Mouse (Mus musculus) liver, embryonic 11.5 days (tissue): ENCODE results near the gene Dcaf8. TPM values are rescaled to one million over a fixed set of nuclear protein-coding genes. Genes with fewer than 3 reads are reported as not detected.

Experiments
- ATAC-seq: fragments of 200-750 bp; cut with Nextera tagmentation; replicated peaks from 2 replicates; pipeline ENCODE4 v1.8.0; 2017; ENCODE audit warnings: moderate number of reproducible peaks, mild to moderate bottlenecking, moderate TSS enrichment, moderate library complexity; ENCODE audit not compliant: low FRiP score
- DNase-seq: peaks from one replicate; pipeline ENCODE4 v3.0.0-alpha.2; 2017; ENCODE audit warnings: low spot score
- H3K27ac ChIP-seq: fragments of 300-500 bp; sonication (generic); 2 replicates; pipeline ENCODE4 v1.5.1; 2014; ENCODE audit warnings: mild to moderate bottlenecking, low read depth, low read length, control low read depth
- H3K27me3 ChIP-seq: fragments of 300-500 bp; sonication (generic); replicated peaks from 2 replicates; pipeline ENCODE4 v1.6.1; 2014; ENCODE audit warnings: low read length, mixed read lengths; ENCODE audit not compliant: control insufficient read depth, insufficient read depth
- H3K36me3 ChIP-seq: fragments of 300-500 bp; sonication (generic); 2 replicates; pipeline ENCODE4 v1.6.1; 2014; ENCODE audit warnings: mild to moderate bottlenecking, low read length, moderate library complexity, mixed read lengths; ENCODE audit not compliant: control insufficient read depth, insufficient read depth
- H3K4me1 ChIP-seq: fragments of 300-500 bp; sonication (generic); replicated peaks from 2 replicates; pipeline ENCODE4 v1.6.1; 2014; ENCODE audit warnings: low read length, mixed read lengths; ENCODE audit not compliant: control insufficient read depth, insufficient read depth
- H3K4me2 ChIP-seq: fragments of 300-500 bp; sonication (generic); 2 replicates; pipeline ENCODE4 v1.6.1; 2014; ENCODE audit warnings: mild to moderate bottlenecking, control low read depth, moderate library complexity
- H3K4me3 ChIP-seq: fragments of 300-500 bp; sonication (generic); 2 replicates; pipeline ENCODE4 v1.5.1; 2014; ENCODE audit warnings: low read depth, low read length, control low read depth
- H3K9ac ChIP-seq: fragments of 300-500 bp; sonication (generic); 2 replicates; pipeline ENCODE4 v1.6.1; 2014; ENCODE audit warnings: low read depth, low read length, control low read depth
- H3K9me3 ChIP-seq: fragments of 300-500 bp; sonication (generic); 2 replicates; pipeline ENCODE4 v1.6.1; 2016; ENCODE audit warnings: low read length, inconsistent platforms, mixed read lengths; ENCODE audit not compliant: control insufficient read depth
- WGBS: fragments of 180-500 bp; shearing (Covaris S2); extraction: QIAGEN DNeasy Blood & Tissue Kit; methylation state at CpG from one replicate; pipeline ENCODE4 v1.1.7; 2014; 5-methylcytosine and 5-hydroxymethylcytosine counted together
- polyA plus RNA-seq: library from polyadenylated mRNA; unstranded; fragments of >200 nt; fragmentation: Nextera tagmentation; extraction: Ambion mirVana; gene quantifications from 2 replicates; pipeline ENCODE4 v1.2.1, GENCODE M21; 2014

The Dcaf8 gene
- polyA plus RNA-seq, 1 experiment from 2014 or later, result 89.2 TPM

DNA sequence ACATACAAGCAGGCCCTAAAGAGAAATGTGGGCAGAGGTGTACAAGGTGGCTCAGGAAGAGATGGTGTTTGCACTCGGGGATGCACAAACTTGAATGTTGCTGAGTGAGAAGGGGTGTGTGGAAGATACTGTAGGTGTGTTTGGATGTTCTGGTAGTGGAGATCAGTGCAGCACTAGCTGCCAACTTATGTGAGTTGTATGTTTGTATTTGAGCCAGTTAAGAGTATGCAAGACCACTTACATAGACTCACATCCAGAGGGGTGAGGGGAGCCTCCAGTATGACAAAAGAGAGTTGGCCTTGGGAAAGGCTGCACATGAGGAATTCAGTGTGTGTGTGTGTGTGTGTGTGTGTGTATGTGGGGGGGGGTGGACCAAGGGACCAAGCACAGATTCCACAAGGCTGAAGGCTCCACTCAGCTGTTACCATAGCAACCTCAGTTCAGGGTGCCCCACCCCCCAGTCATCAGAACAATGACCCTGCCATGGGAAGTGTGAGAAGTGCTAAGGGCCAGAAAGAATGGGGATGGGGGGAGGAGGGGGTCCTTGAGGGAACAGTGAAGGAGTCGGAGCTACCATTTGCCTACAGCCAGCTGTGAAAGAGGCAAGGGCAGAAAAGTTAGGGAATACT is 55.1 kb downstream of the Dcaf8 start:
- H3K9me3 ChIP-seq, result no peaks in the 10 kb centered on the region
- no peak overlapping the region for H3K4me2 ChIP-seq
- H3K4me1 ChIP-seq, result peaks cover 33% of the 10 kb centered on the region
- DNase-seq, result no peak
- 47% methylated on average over 2 of the region's 2 CpGs for WGBS
- H3K27me3 ChIP-seq, result no peaks in the 10 kb centered on the region
- peak overlapping the region; percentile 61 for H3K27ac ChIP-seq
- peak overlapping the region; percentile 30; the same call in 1 of the 2 replicates for H3K9ac ChIP-seq
- no peak overlapping the region for H3K4me3 ChIP-seq
- no peak for ATAC-seq
- peaks cover 12% of the 10 kb centered on the region; the same call in 1 of the 2 replicates for H3K36me3 ChIP-seq

DNA sequence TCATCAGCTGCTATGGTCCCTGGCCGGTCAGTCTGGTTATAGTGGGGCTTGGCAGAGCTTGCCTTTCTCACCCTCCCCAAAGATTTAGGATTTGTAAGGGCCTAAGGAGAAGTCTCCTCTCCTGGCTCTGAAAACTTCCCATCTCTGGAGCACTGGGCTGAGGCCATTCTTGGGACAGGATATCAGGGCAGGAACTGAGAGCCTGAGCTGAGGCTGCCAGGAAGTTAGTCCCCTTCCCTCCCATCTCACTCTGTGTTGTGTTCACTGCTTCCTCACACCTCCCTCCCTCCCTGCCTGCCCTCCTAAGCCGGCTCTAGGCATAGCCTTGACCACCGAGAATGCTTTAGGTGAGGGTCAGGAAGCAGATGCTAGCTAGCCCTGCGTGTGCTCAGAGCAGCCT is 55.7 kb downstream of the Dcaf8 start:
- no peak overlapping the region for H3K4me2 ChIP-seq
- peak overlapping the region; percentile 30; the same call in 1 of the 2 replicates for H3K9ac ChIP-seq
- H3K27me3 ChIP-seq, result no peaks in the 10 kb centered on the region
- DNase-seq (no peak), ATAC-seq (no peak)
- no peak overlapping the region for H3K4me3 ChIP-seq
- H3K27ac ChIP-seq, result peak overlapping the region; percentile 61
- no peaks in the 10 kb centered on the region for H3K9me3 ChIP-seq
- H3K36me3 ChIP-seq, result peaks cover 7% of the 10 kb centered on the region; the same call in 1 of the 2 replicates
- H3K4me1 ChIP-seq, result peaks cover 33% of the 10 kb centered on the region
- WGBS, result 23% methylated on average over 4 of the region's 4 CpGs

DNA sequence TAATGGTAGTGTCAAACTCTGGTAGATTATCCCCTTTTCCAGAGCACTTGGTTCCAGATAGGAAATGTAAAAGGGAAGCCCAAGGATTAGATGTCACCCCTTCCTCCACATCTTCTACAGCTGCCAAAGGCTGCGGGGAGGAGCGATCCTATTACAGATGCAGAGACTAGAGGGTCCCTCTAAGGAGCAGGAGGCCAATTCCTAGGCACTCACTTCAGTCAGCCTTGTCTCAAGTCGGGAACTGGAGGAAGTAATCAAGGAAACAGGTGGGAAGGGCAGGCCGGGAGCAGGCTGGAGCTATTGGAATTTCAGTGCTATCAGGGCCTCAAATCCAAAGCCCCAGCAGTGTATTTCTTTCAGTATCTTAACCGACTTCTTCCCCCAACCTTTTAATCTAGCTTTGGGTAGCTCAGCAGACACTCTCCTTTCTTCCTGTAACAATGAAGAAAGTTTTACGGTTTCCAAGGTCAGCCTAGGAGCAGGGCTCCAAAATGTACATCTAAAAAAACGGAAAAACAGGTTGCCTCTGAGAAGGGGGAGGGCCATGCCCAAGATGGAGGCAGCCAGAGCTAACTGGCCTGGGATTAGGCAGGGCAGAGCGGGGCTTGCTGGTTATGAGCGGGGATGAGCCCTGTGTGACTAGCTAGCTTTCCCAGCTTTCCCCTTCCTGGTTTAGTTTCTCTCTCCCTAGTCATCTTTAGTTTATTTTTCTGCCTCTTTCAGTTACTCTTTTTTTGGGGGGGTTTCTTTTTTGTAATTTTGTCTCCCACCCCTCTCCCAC is 56.3 kb downstream of the Dcaf8 start:
- peak overlapping the region; percentile 61 for H3K27ac ChIP-seq
- peak overlapping the region; percentile 17; the same call in 1 of the 2 replicates for H3K4me2 ChIP-seq
- H3K36me3 ChIP-seq, result peaks cover 4% of the 10 kb centered on the region; the same call in 1 of the 2 replicates
- DNase-seq (no peak), ATAC-seq (no peak)
- H3K9me3 ChIP-seq, result no peaks in the 10 kb centered on the region
- H3K4me3 ChIP-seq, result no peak overlapping the region
- WGBS, result 36% methylated on average over 9 of the region's 9 CpGs
- H3K9ac ChIP-seq, result no peak overlapping the region
- no peaks in the 10 kb centered on the region for H3K27me3 ChIP-seq
- peaks cover 33% of the 10 kb centered on the region for H3K4me1 ChIP-seq

DNA sequence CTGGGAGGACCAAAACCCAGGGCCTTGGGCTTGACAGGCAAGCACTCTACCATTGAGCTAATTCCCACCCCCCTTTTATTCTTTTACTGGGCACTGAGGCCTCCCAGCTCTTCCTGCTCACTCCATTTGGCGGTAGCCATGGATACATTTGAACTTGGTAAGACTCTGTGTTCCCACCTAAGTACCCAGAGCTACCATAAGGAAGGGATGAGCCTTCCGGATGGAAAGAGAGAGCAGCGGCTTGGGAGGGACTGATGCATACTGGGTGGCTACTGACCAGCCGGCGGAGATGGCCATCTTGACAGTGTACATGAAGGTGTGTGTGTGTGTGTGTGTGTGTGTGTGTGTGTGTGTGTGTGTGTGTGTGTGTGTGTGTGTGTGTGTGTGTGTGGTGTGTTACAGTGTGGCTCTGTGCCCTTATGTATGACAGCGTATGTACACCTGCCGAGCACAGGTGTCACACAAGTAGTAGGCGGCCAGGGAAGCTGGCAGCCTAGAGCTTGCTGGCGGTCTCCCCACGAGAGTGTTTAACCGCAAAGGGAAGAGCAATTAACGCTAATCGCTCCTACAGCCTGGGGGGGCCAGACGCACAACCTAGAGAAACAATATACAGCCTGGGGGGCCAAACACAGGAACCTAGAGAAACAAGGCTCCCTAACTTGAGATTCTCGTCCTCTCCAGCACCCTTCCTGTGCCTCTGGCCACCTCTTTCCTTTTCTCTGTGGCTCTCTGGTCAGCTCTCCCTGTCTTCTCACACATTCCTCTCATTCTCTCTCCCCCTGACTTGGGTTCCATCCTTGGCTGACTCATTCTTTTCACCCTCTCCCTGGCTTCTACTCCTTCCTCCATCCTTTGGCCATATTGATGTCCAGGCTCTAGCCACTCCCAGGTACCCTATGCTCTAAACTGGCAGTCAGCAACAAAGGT is 57.2 kb downstream of the Dcaf8 start:
- H3K4me3 ChIP-seq, result peak overlapping the region; percentile 61; the same call in 1 of the 2 replicates
- 63% methylated on average over 15 of the region's 15 CpGs for WGBS
- no peak for DNase-seq
- H3K27me3 ChIP-seq, result no peaks in the 10 kb centered on the region
- H3K36me3 ChIP-seq, result peaks cover 2% of the 10 kb centered on the region; the same call in 1 of the 2 replicates
- no peak for ATAC-seq
- no peak overlapping the region for H3K9ac ChIP-seq
- peak overlapping the region; percentile 78 for H3K4me2 ChIP-seq
- H3K27ac ChIP-seq, result no peak overlapping the region
- no peaks in the 10 kb centered on the region for H3K9me3 ChIP-seq
- peaks cover 33% of the 10 kb centered on the region for H3K4me1 ChIP-seq

DNA sequence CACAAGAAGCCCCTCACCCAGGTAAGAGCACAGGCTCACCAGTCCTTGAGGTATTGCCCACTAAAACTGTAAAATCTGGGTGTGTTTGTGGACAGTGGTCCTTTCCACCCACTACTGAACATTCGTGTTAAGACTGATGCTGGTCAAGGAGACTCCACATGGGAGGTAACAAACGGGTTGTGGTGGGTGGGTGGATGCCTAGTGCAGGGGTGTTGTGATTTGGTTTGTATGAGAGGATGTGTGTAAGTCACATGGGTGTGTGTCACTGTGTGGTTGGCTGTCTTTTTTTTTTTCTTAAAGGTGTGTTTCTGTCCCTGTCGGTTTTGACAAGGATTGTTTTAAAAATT is 57.8 kb downstream of the Dcaf8 start:
- peaks cover 33% of the 10 kb centered on the region for H3K4me1 ChIP-seq
- H3K9me3 ChIP-seq, result no peaks in the 10 kb centered on the region
- H3K9ac ChIP-seq, result peak overlapping the region; percentile 71; the same call in 1 of the 2 replicates
- H3K36me3 ChIP-seq, result no peaks in the 10 kb centered on the region; the same call in 1 of the 2 replicates
- peak overlapping the region; percentile 78 for H3K4me2 ChIP-seq
- H3K4me3 ChIP-seq, result peak overlapping the region; percentile 61
- no peaks in the 10 kb centered on the region for H3K27me3 ChIP-seq
- ATAC-seq (no peak), DNase-seq (no peak)
- 21% methylated on average over 3 of the region's 3 CpGs for WGBS
- H3K27ac ChIP-seq, result no peak overlapping the region

DNA sequence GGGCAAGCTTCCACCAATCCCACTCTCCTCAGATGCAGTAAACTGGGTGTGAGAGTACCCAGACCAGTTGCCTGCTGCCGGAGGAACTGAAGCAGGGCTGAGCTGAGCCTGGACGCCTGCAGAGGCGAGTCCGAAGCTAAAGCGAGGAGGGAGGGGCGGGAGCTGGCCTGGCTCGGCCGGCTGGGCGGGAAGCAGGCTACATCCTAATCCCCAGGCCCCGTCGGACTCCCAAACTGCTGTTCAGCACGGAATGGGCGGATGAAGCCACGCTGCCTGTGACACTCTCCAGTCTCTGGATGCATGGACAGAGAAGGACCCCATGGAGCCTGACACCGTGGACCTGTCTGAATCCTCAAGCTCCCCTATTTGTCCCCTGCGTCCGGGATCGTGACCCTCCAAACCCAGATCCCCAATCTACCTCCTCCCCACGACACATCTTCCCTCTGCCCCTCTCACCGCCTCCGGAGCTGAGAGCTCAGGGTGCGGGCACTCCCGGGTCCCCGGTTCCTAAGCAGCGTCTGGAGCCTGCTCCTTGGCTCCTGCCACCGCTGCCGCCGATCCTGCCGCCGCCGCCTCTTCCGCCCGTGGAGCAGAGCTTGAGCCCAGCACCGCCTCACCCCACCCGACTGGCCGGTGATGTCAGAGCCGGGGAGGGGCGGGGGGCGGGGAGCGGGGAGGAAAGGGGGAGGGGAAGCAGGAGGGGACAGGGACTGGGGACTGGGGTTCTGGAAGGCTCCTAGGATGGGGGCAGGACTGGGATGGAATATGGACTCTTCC is 58.4 kb downstream of the Dcaf8 start, which contains the start of gene Pea15a:
TSS of gene Pea15a (minus strand) at position 664 of the 777 bp plus-strand sequence.
- DNase-seq (peak; percentile 81), ATAC-seq (peak; percentile 72)
- Histone ChIP-seq H3K36me3 (no peaks in the 10 kb centered on the region; the same call in 1 of the 2 replicates), H3K4me3 (peak within 1 kb of the TSS; percentile 61), H3K4me1 (peaks cover 33% of the 10 kb centered on the region), H3K27ac (peak within 1 kb of the TSS; percentile 62), H3K9ac (peak within 1 kb of the TSS; percentile 71), H3K27me3 (no peaks in the 10 kb centered on the region), H3K9me3 (no peaks in the 10 kb centered on the region), H3K4me2 (peak within 1 kb of the TSS; percentile 78)
- WGBS, result 1% methylated on average over 39 of the region's 40 CpGs

DNA sequence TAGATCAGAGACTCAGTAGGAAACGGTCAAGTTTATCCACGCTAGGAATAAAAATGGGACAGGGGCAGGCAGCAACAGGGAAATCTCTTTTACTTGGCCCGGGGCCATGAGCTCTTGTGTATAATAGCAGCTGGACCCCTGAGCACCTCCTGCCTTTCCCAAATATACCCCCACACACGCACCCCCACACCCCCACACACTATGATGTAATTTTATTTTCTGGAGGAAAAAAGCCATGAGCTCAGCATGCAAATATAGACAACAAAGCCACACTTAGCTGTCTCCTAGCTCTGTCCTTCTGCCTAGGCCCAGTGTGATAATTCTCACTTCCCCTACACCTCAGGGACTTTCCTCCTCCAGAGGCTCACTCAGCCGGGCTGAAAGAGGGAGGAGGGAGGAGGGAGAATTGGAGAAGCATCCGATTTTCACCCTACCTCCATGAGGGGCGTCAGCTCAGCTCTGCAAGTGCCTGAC is 59.3 kb downstream of the Dcaf8 start:
- H3K9me3 ChIP-seq, result no peaks in the 10 kb centered on the region
- no peak overlapping the region for H3K27ac ChIP-seq
- peaks cover 30% of the 10 kb centered on the region for H3K4me1 ChIP-seq
- DNase-seq (no peak), ATAC-seq (no peak)
- H3K27me3 ChIP-seq, result no peaks in the 10 kb centered on the region
- H3K36me3 ChIP-seq, result no peaks in the 10 kb centered on the region
- WGBS, result 33% methylated on average over 7 of the region's 7 CpGs
- H3K4me2 ChIP-seq, result peak overlapping the region; percentile 78
- no peak overlapping the region for H3K9ac ChIP-seq
- no peak overlapping the region for H3K4me3 ChIP-seq
